Mouse (Mus musculus) kidney, embryonic 14.5 days (tissue): ENCODE results near the gene Gm13078. TPM values are rescaled to one million over a fixed set of nuclear protein-coding genes. Genes with fewer than 3 reads are reported as not detected.

Source experiments
- ATAC-seq: fragments of 200-750 bp; cut with Nextera tagmentation; 2 replicates; pipeline ENCODE4 v1.8.0; 2017; ENCODE audit warnings: moderate number of reproducible peaks, mild to moderate bottlenecking, moderate TSS enrichment, moderate library complexity; ENCODE audit not compliant: low FRiP score, low TSS enrichment
- H3K27ac ChIP-seq: fragments of 300-500 bp; sonication (generic); 2 replicates; pipeline ENCODE4 v1.5.1; 2014; ENCODE audit warnings: low read depth, mild to moderate bottlenecking, low read length, moderate library complexity, mixed read lengths
- H3K27me3 ChIP-seq: fragments of 300-500 bp; sonication (generic); 2 replicates; pipeline ENCODE4 v1.6.1; 2014; ENCODE audit warnings: mild to moderate bottlenecking, low read length; ENCODE audit not compliant: control insufficient read depth, insufficient read depth
- H3K36me3 ChIP-seq: fragments of 300-500 bp; sonication (generic); 2 replicates; pipeline ENCODE4 v1.6.1; 2014; ENCODE audit warnings: low read length, mixed read lengths; ENCODE audit not compliant: control insufficient read depth, insufficient read depth
- H3K4me1 ChIP-seq: fragments of 300-500 bp; sonication (generic); 2 replicates; pipeline ENCODE4 v1.6.1; 2014; ENCODE audit warnings: low read length, mixed read lengths; ENCODE audit not compliant: control insufficient read depth, insufficient read depth
- H3K4me2 ChIP-seq: fragments of 300-500 bp; sonication (generic); replicated peaks from 2 replicates; pipeline ENCODE4 v1.6.1; 2014; ENCODE audit warnings: low read depth, mild to moderate bottlenecking, low read length
- H3K4me3 ChIP-seq: fragments of 300-500 bp; sonication (generic); 2 replicates; pipeline ENCODE4 v1.5.1; 2014; ENCODE audit warnings: mild to moderate bottlenecking, low read length
- H3K9ac ChIP-seq: fragments of 300-500 bp; sonication (generic); 2 replicates; pipeline ENCODE4 v1.6.1; 2014; ENCODE audit warnings: low read depth, mild to moderate bottlenecking, low read length, moderate library complexity
- H3K9me3 ChIP-seq: fragments of 300-500 bp; sonication (generic); 2 replicates; pipeline ENCODE4 v1.6.1; 2016; ENCODE audit warnings: low read length; ENCODE audit not compliant: control insufficient read depth
- WGBS: fragments of 180-500 bp; shearing (Covaris S2); extraction: QIAGEN DNeasy Blood & Tissue Kit; methylation state at CpG from one replicate; pipeline ENCODE4 v1.1.7; 2014; 5-methylcytosine and 5-hydroxymethylcytosine counted together
- polyA plus RNA-seq: library from polyadenylated mRNA; unstranded; fragments of >200 nt; fragmentation: Nextera tagmentation; extraction: Ambion mirVana; gene quantifications from 2 replicates; pipeline ENCODE4 v1.2.1, GENCODE M21; 2014

Gene Gm13078
- polyA plus RNA-seq = not detected in 2 replicates

- Histone ChIP-seq H3K4me2 (no peak within 1 kb of the TSS), H3K27me3 (no peaks in the 10 kb centered on the region), H3K9me3 (no peaks in the 10 kb centered on the region; the same call in 1 of the 2 replicates), H3K27ac (no peak within 1 kb of the TSS), H3K36me3 (no peaks in the 10 kb centered on the region), H3K4me1 (no peaks in the 10 kb centered on the region), H3K9ac (no peak within 1 kb of the TSS), H3K4me3 (no peak within 1 kb of the TSS)
- WGBS = 100% methylated on average over 1 of the region's 1 CpGs
- no peak for ATAC-seq
These were observed at the start of gene Gm13078 for GRCm38 (mm10) chr4:143719155-143719554. Gene Gm13078 (plus strand): TSS chr4:143719455.

- no peak within 1 kb of the TSS for H3K9ac ChIP-seq
- no peak within 1 kb of the TSS for H3K4me3 ChIP-seq
- H3K4me1 ChIP-seq = no peaks in the 10 kb centered on the region
- 92% methylated on average over 2 of the region's 2 CpGs for WGBS
- no peaks in the 10 kb centered on the region for H3K27me3 ChIP-seq
- ATAC-seq = no peak
- H3K27ac ChIP-seq = no peak within 1 kb of the TSS
- H3K36me3 ChIP-seq = no peaks in the 10 kb centered on the region
- no peak within 1 kb of the TSS for H3K4me2 ChIP-seq
- peaks cover 11% of the 10 kb centered on the region; the same call in 1 of the 2 replicates for H3K9me3 ChIP-seq
These were observed 16.6 kb upstream of the Gm13078 start, which contains the start of gene Gm13089 for GRCm38 (mm10) chr4:143702611-143703010. Gene Gm13089 (minus strand): TSS chr4:143702711.

Other genes with a start within 250 kb of the Gm13078 start
- gene Gm13043, start 208.1 kb upstream of the Gm13078 start, polyA plus RNA-seq = not detected in 2 replicates
- gene Gm13040, start 183.5 kb upstream of the Gm13078 start, polyA plus RNA-seq = not detected in 2 replicates
- not detected in 2 replicates for gene BC080695, start 167.8 kb upstream of the Gm13078 start, polyA plus RNA-seq
- gene Gm13057, start 167.7 kb upstream of the Gm13078 start, polyA plus RNA-seq = not detected in 2 replicates
- not detected in 2 replicates for gene Gm13083, start 104.5 kb upstream of the Gm13078 start, polyA plus RNA-seq
- gene Gm13088, start 62.2 kb upstream of the Gm13078 start, polyA plus RNA-seq = not detected in 2 replicates
- gene Gm13089, start 16.7 kb upstream of the Gm13078 start, polyA plus RNA-seq = not detected in 2 replicates
- gene Gm13023, start 69.9 kb downstream of the Gm13078 start, polyA plus RNA-seq = not detected in 2 replicates
- not detected in 2 replicates for gene Gm13084, start 96.6 kb downstream of the Gm13078 start, polyA plus RNA-seq
- gene Gm13103, start 127.0 kb downstream of the Gm13078 start, polyA plus RNA-seq = not detected in 2 replicates
- not detected in 2 replicates for gene Pramef6, start 180.9 kb downstream of the Gm13078 start, polyA plus RNA-seq
- gene Pramef25, start 231.6 kb downstream of the Gm13078 start, polyA plus RNA-seq = not detected in 2 replicates
- not detected in 2 replicates for gene Gm13101, start 247.5 kb downstream of the Gm13078 start, polyA plus RNA-seq